Mouse (Mus musculus) lung, embryonic 16.5 days (tissue): Measurements from ENCODE around the gene Dhx37. TPM values are rescaled to one million over a fixed set of nuclear protein-coding genes. Genes with fewer than 3 reads are reported as not detected.
"Not testable (repeated sequence)": the region's sequence is repeated elsewhere in the genome, so short reads cannot be mapped to it uniquely, and the experiment has no call there.

Source experiments
- ATAC-seq: fragments of 200-750 bp; cut with Nextera tagmentation; 2 replicates; pipeline ENCODE4 v1.8.0; 2017; ENCODE audit warnings: low read depth, mild to moderate bottlenecking, moderate library complexity
- H3K27ac ChIP-seq: fragments of 300-500 bp; sonication (generic); 2 replicates; pipeline ENCODE4 v1.5.1; 2014; ENCODE audit warnings: mild to moderate bottlenecking, control low read depth, low read length
- H3K27me3 ChIP-seq: fragments of 300-500 bp; sonication (generic); 2 replicates; pipeline ENCODE4 v1.6.1; 2014; ENCODE audit warnings: low read depth, low read length, mixed read lengths; ENCODE audit not compliant: control insufficient read depth, insufficient read depth
- H3K36me3 ChIP-seq: fragments of 300-500 bp; sonication (generic); 2 replicates; pipeline ENCODE4 v1.6.1; 2014; ENCODE audit warnings: low read length; ENCODE audit not compliant: control insufficient read depth, insufficient read depth
- H3K4me1 ChIP-seq: fragments of 300-500 bp; sonication (generic); replicated peaks from 2 replicates; pipeline ENCODE4 v1.6.1; 2014; ENCODE audit warnings: low read length, mixed read lengths; ENCODE audit not compliant: control insufficient read depth, insufficient read depth
- H3K4me2 ChIP-seq: fragments of 300-500 bp; sonication (generic); 2 replicates; pipeline ENCODE4 v1.6.1; 2014; ENCODE audit warnings: low read depth, low read length, control low read depth
- H3K4me3 ChIP-seq: fragments of 300-500 bp; sonication (generic); 2 replicates; pipeline ENCODE4 v1.5.1; 2014; ENCODE audit warnings: mild to moderate bottlenecking, low read length, control low read depth
- H3K9ac ChIP-seq: fragments of 300-500 bp; sonication (generic); 2 replicates; pipeline ENCODE4 v1.6.1; 2014; ENCODE audit warnings: low read length, control low read depth
- H3K9me3 ChIP-seq: fragments of 300-500 bp; sonication (generic); 2 replicates; pipeline ENCODE4 v1.6.1; 2016; ENCODE audit warnings: low read length; ENCODE audit not compliant: control insufficient read depth
- WGBS: fragments of 180-500 bp; shearing (Covaris S2); extraction: QIAGEN DNeasy Blood & Tissue Kit; methylation state at CpG from one replicate; pipeline ENCODE4 v1.1.7; 2014; 5-methylcytosine and 5-hydroxymethylcytosine counted together
- polyA plus RNA-seq: library from polyadenylated mRNA; unstranded; fragments of >200 nt; fragmentation: Nextera tagmentation; extraction: Ambion mirVana; gene quantifications from 2 replicates; pipeline ENCODE4 v1.2.1, GENCODE M21; 2015

Gene Dhx37
- polyA plus RNA-seq, 1 experiment from 2014 or later = 10.6 TPM

DNA sequence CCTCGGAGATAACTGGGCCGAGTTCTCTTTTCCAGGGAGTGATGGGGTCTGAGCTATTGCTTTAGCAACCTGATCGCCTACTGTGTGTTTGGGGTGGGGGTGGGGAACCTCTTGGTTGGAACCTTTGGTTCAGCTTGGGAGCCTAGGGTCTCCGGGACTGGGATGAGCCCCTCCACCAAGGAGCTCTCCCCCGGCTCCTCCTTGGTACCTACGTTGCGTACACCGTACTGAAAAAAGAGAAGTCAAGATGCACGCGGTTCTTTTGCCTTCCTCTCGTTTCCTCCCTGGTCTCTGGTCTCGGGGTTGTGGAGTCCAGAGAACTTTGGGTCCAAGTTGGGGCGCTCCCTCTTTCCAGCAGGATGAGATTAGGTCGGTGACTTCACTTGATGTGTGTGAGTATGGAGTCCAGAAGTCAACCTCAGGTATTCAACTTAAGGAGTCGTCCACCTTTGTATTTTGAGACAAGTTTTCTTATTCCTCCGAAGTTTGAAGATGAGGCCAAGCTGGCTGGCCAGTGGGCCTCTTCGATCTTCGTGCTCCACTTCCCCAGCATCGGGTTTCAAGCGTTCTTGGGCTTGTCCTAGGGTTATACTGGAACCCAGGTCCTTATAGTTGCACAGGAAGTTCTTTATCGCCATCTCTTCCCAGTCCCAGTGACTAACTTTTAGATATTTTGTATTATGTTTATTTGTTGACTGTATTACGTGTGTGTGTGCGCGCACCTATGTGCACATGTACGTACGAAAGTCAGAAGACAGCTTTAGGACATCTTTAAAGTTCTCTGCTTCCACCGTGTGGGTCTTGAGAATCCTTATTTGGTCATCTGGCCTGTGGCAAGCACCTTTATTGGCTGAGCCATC lies 8.4 kb upstream of the Dhx37 start:
- WGBS = 20% methylated on average over 27 of the region's 27 CpGs
- ATAC-seq = 0 out of 2 replicates have a peak, but pooled peaks have one; percentile 1
- H3K9ac ChIP-seq = peak overlapping the region; percentile 87

GRCm38 (mm10) chr5:125441234-125442114 lies 7.6 kb upstream of the Dhx37 start, which contains the start of gene Bri3bp:
TSS of gene Bri3bp (plus strand) at chr5:125441568.
- H3K4me2 ChIP-seq = peak within 1 kb of the TSS; percentile 89
- no peaks in the 10 kb centered on the region for H3K36me3 ChIP-seq
- under 1% methylated on average over 87 of the region's 97 CpGs for WGBS
- no peaks in the 10 kb centered on the region for H3K27me3 ChIP-seq
- H3K9ac ChIP-seq = peak within 1 kb of the TSS; percentile 87
- peaks cover 9% of the 10 kb centered on the region for H3K4me1 ChIP-seq
- no peaks in the 10 kb centered on the region for H3K9me3 ChIP-seq
- peak within 1 kb of the TSS; percentile 73 for H3K27ac ChIP-seq
- peak within 1 kb of the TSS; percentile 97 for H3K4me3 ChIP-seq
- ATAC-seq = peak; percentile 97

More for the DNA sequence above, 8.4 kb upstream of the Dhx37 start:
- H3K4me2 ChIP-seq = peak overlapping the region; percentile 89
- no peaks in the 10 kb centered on the region for H3K27me3 ChIP-seq
- no peaks in the 10 kb centered on the region for H3K9me3 ChIP-seq
- no peaks in the 10 kb centered on the region for H3K36me3 ChIP-seq
- H3K4me3 ChIP-seq = peak overlapping the region; percentile 97
- peak overlapping the region; percentile 73 for H3K27ac ChIP-seq
- H3K4me1 ChIP-seq = peaks cover 9% of the 10 kb centered on the region

- no peaks in the 10 kb centered on the region for H3K36me3 ChIP-seq
- 4% methylated on average over 7 of the region's 7 CpGs for WGBS
- ATAC-seq = no peak
Measured at GRCm38 (mm10) chr5:125440583-125441233, 6.8 kb upstream of the Dhx37 start.

GRCm38 (mm10) chr5:125434347-125434746 lies 426 bp upstream of the Dhx37 start:
- not testable (repeated sequence) for ATAC-seq, H3K27ac ChIP-seq
- WGBS = 56% methylated on average over 15 of the region's 15 CpGs

More at GRCm38 (mm10) chr5:125440583-125441233, 6.8 kb upstream of the Dhx37 start:
- Histone ChIP-seq H3K4me3 (peak overlapping the region; percentile 97), H3K4me2 (peak overlapping the region; percentile 89), H3K27ac (no peak overlapping the region), H3K27me3 (no peaks in the 10 kb centered on the region), H3K9me3 (no peaks in the 10 kb centered on the region), H3K9ac (peak overlapping the region; percentile 87), H3K4me1 (peaks cover 9% of the 10 kb centered on the region)

GRCm38 (mm10) chr5:125432324-125432723 lies 1.6 kb downstream of the Dhx37 start:
- peaks cover 23% of the 10 kb centered on the region for H3K36me3 ChIP-seq
- not testable (repeated sequence) for ATAC-seq, H3K27me3 ChIP-seq, H3K4me3 ChIP-seq, H3K9ac ChIP-seq, H3K27ac ChIP-seq, H3K4me2 ChIP-seq, H3K9me3 ChIP-seq, H3K4me1 ChIP-seq
- 96% methylated on average over 2 of the region's 2 CpGs for WGBS

More at GRCm38 (mm10) chr5:125434347-125434746, 426 bp upstream of the Dhx37 start:
- not testable (repeated sequence) for H3K9ac ChIP-seq, H3K4me1 ChIP-seq, H3K27me3 ChIP-seq, H3K9me3 ChIP-seq
- Histone ChIP-seq H3K36me3 (peaks cover 18% of the 10 kb centered on the region), H3K4me3 (peak overlapping the region; percentile 97), H3K4me2 (peak overlapping the region; percentile 96)

- no peak for ATAC-seq
- no peak overlapping the region for H3K4me2 ChIP-seq
- 89% methylated on average over 10 of the region's 10 CpGs for WGBS
Measured at GRCm38 (mm10) chr5:125426343-125426742, 7.6 kb downstream of the Dhx37 start.

GRCm38 (mm10) chr5:125425698-125426276 lies 8.1 kb downstream of the Dhx37 start:
- no peaks in the 10 kb centered on the region for H3K4me1 ChIP-seq
- H3K9ac ChIP-seq = no peak overlapping the region
- H3K4me3 ChIP-seq = no peak overlapping the region
- 87% methylated on average over 10 of the region's 10 CpGs for WGBS
- no peak for ATAC-seq
- H3K9me3 ChIP-seq = no peaks in the 10 kb centered on the region
- H3K4me2 ChIP-seq = no peak overlapping the region
- H3K27me3 ChIP-seq = no peaks in the 10 kb centered on the region
- H3K27ac ChIP-seq = no peak overlapping the region
- H3K36me3 ChIP-seq = peaks cover 57% of the 10 kb centered on the region

More at GRCm38 (mm10) chr5:125426343-125426742, 7.6 kb downstream of the Dhx37 start:
- no peaks in the 10 kb centered on the region for H3K4me1 ChIP-seq
- no peaks in the 10 kb centered on the region for H3K9me3 ChIP-seq
- no peak overlapping the region for H3K9ac ChIP-seq
- no peak overlapping the region for H3K4me3 ChIP-seq
- H3K27me3 ChIP-seq = no peaks in the 10 kb centered on the region
- peaks cover 62% of the 10 kb centered on the region for H3K36me3 ChIP-seq
- no peak overlapping the region for H3K27ac ChIP-seq

DNA sequence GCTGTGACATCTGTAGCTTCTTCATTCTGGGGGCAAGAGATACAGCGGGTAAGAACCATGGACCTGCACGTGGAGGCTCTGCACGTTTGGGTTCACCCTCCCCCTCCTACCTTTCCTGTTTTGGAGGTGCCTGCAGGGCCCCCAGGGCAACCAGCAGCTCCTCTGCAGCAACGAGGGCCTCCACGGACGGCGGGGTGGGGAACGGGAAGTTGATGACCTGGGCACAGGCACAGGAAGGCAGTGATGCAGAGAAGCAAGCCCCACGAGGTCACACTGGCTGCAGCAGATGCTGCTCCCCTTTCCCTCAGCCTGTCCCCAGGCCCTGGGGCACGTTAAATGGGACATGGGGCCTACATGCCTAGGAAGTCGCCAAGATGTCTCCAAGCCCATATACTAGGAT lies 14.8 kb downstream of the Dhx37 start:
- no peak for ATAC-seq
- no peak overlapping the region for H3K4me2 ChIP-seq
- no peaks in the 10 kb centered on the region for H3K27me3 ChIP-seq
- H3K27ac ChIP-seq = no peak overlapping the region
- H3K4me1 ChIP-seq = no peaks in the 10 kb centered on the region
- WGBS = 85% methylated on average over 11 of the region's 11 CpGs
- H3K9ac ChIP-seq = no peak overlapping the region
- no peak overlapping the region for H3K4me3 ChIP-seq
- H3K9me3 ChIP-seq = no peaks in the 10 kb centered on the region
- peaks cover 59% of the 10 kb centered on the region for H3K36me3 ChIP-seq
